Mouse (Mus musculus): ENCODE measurements at regions not wholly inside any gene's neighbourhood (a gene's known extent, or its start where the extent isn't known, plus 50 kb on each side); places are given as distances from the start of the nearest gene placed in this dataset.
A peak's percentile ranks its signal among the peaks of the same experiment; 100 is the strongest.

- H3K9ac ChIP-seq: no peak overlapping the region
- TF ChIP-seq CTCF (IDR thresholded peaks at IDR 0.05; ENCODE audit: low read depth): no peak
- H3K27ac ChIP-seq (ENCODE audit: low read depth): no peak overlapping the region
- peaks cover 4% of the 10 kb centered on the region; the same call in 1 of the 2 replicates for H3K4me1 ChIP-seq (ENCODE audit: insufficient read depth)
- 77% methylated on average over 4 of the region's 4 CpGs for WGBS
- no peak for DNase-seq
- H3K27me3 ChIP-seq (ENCODE audit: insufficient read depth, low read length): no peaks in the 10 kb centered on the region
- H3K4me3 ChIP-seq (ENCODE audit: low read depth, low read length): no peak overlapping the region
- ATAC-seq (ENCODE audit: insufficient read depth): no peak
- H3K9me3 ChIP-seq (ENCODE audit: low read depth, low read length): no peaks in the 10 kb centered on the region
- no peak overlapping the region for H3K4me2 ChIP-seq
- no peaks in the 10 kb centered on the region for H3K36me3 ChIP-seq (ENCODE audit: insufficient read depth)
These were observed 80.3 kb upstream of the Tab2 start for GRCm38 (mm10) chr10:8036293-8036692.

DNA sequence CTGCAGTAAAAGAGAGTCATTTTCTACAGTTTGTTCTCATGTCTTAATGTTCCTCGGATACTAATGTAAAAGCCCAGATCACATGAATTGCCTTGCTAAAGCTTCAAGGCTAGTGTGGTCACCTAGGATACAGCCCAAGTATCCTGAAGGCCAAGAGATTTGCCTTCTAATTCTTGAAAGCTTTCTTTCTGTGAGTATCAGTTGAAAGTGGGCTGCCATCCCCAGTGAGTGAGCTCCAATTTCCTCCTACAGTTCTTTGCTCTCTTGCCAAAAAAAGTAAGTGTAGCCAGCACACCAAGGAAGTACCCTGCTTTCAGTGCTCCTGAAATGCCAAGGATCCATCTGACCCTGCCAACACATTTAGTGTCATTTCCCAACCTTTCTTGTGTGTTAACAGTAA lies 79.3 kb upstream of the Tab2 start:
- Histone ChIP-seq H3K9me3 (ENCODE audit: low read depth, low read length) (no peaks in the 10 kb centered on the region), H3K27ac (ENCODE audit: low read depth) (no peak overlapping the region), H3K9ac (no peak overlapping the region), H3K4me2 (no peak overlapping the region), H3K36me3 (ENCODE audit: insufficient read depth) (no peaks in the 10 kb centered on the region), H3K4me3 (ENCODE audit: low read depth, low read length) (no peak overlapping the region), H3K27me3 (ENCODE audit: insufficient read depth, low read length) (no peaks in the 10 kb centered on the region), H3K4me1 (ENCODE audit: insufficient read depth) (peaks cover 4% of the 10 kb centered on the region; the same call in 1 of the 2 replicates)
- ATAC-seq (ENCODE audit: insufficient read depth) (no peak), DNase-seq (no peak)
- no peak for TF ChIP-seq CTCF (IDR thresholded peaks at IDR 0.05; ENCODE audit: low read depth)
- WGBS: 45% methylated on average over 1 of the region's 1 CpGs

- ATAC-seq (ENCODE audit: insufficient read depth) (no peak), DNase-seq (no peak)
- Histone ChIP-seq H3K9ac (no peak overlapping the region), H3K36me3 (ENCODE audit: insufficient read depth) (no peaks in the 10 kb centered on the region), H3K9me3 (ENCODE audit: low read depth, low read length) (no peaks in the 10 kb centered on the region), H3K4me3 (ENCODE audit: low read depth, low read length) (no peak overlapping the region), H3K4me1 (ENCODE audit: insufficient read depth) (peaks cover 7% of the 10 kb centered on the region; the same call in 1 of the 2 replicates), H3K27me3 (ENCODE audit: insufficient read depth, low read length) (no peaks in the 10 kb centered on the region), H3K27ac (ENCODE audit: low read depth) (no peak overlapping the region), H3K4me2 (no peak overlapping the region)
- TF ChIP-seq CTCF (IDR thresholded peaks at IDR 0.05; ENCODE audit: low read depth): no peak
- 69% methylated on average over 1 of the region's 1 CpGs for WGBS
These were observed 76.2 kb upstream of the Tab2 start for GRCm38 (mm10) chr10:8032203-8032602.

- H3K4me2 ChIP-seq: no peak overlapping the region
- ATAC-seq (ENCODE audit: insufficient read depth): peak; percentile 52; the same call in 1 of the 2 replicates
These were observed 72.8 kb upstream of the Tab2 start for GRCm38 (mm10) chr10:8028840-8029239.

DNA sequence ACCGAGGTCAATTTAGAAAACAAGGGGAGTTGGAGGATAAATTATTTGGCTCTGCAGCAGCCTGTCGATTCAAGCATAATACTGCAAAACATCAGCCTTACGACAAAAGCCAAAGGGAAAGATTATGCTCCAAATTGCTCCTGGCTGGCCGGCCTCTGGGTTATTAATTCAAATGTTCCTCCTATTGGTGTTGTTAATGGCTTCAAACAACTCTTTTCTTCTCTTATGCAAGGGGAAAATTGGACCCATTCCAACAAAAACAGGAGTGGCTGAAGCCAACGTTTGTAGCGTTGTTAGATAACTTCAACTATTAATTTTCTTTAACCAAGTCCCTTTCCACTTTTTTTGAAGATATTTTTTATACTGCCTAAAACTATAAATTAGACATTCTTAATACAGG lies 71.0 kb upstream of the Tab2 start:
- no peaks in the 10 kb centered on the region for H3K9me3 ChIP-seq (ENCODE audit: low read depth, low read length)
- no peak overlapping the region for H3K4me3 ChIP-seq (ENCODE audit: low read depth, low read length)
- peak; percentile 86 for DNase-seq
- WGBS: 19% methylated on average over 6 of the region's 6 CpGs
- no peak for TF ChIP-seq CTCF (IDR thresholded peaks at IDR 0.05; ENCODE audit: low read depth)
- no peak overlapping the region for H3K4me2 ChIP-seq
- no peak overlapping the region for H3K27ac ChIP-seq (ENCODE audit: low read depth)
- peaks cover 7% of the 10 kb centered on the region; the same call in 1 of the 2 replicates for H3K4me1 ChIP-seq (ENCODE audit: insufficient read depth)
- H3K27me3 ChIP-seq (ENCODE audit: insufficient read depth, low read length): no peaks in the 10 kb centered on the region
- H3K9ac ChIP-seq: no peak overlapping the region
- ATAC-seq (ENCODE audit: insufficient read depth): peak; percentile 47; the same call in 1 of the 2 replicates
- no peaks in the 10 kb centered on the region for H3K36me3 ChIP-seq (ENCODE audit: insufficient read depth)

More at GRCm38 (mm10) chr10:8028840-8029239, 72.8 kb upstream of the Tab2 start:
- H3K36me3 ChIP-seq (ENCODE audit: insufficient read depth): no peaks in the 10 kb centered on the region
- 21% methylated on average over 2 of the region's 2 CpGs for WGBS
- no peaks in the 10 kb centered on the region for H3K27me3 ChIP-seq (ENCODE audit: insufficient read depth, low read length)
- no peaks in the 10 kb centered on the region for H3K9me3 ChIP-seq (ENCODE audit: low read depth, low read length)
- H3K4me1 ChIP-seq (ENCODE audit: insufficient read depth): peaks cover 7% of the 10 kb centered on the region; the same call in 1 of the 2 replicates
- no peak for TF ChIP-seq CTCF (IDR thresholded peaks at IDR 0.05; ENCODE audit: low read depth)
- no peak overlapping the region for H3K9ac ChIP-seq
- no peak overlapping the region for H3K27ac ChIP-seq (ENCODE audit: low read depth)
- no peak overlapping the region for H3K4me3 ChIP-seq (ENCODE audit: low read depth, low read length)
- peak; percentile 64 for DNase-seq

- H3K9ac ChIP-seq: no peak overlapping the region
- peaks cover 4% of the 10 kb centered on the region; the same call in 1 of the 2 replicates for H3K4me1 ChIP-seq (ENCODE audit: insufficient read depth)
- H3K4me2 ChIP-seq: no peak overlapping the region
- no peaks in the 10 kb centered on the region for H3K27me3 ChIP-seq (ENCODE audit: insufficient read depth, low read length)
- no peak for TF ChIP-seq CTCF (IDR thresholded peaks at IDR 0.05; ENCODE audit: low read depth)
- no peak overlapping the region for H3K4me3 ChIP-seq (ENCODE audit: low read depth, low read length)
- 92% methylated on average over 2 of the region's 2 CpGs for WGBS
- H3K36me3 ChIP-seq (ENCODE audit: insufficient read depth): no peaks in the 10 kb centered on the region
- ATAC-seq (ENCODE audit: insufficient read depth): no peak
- DNase-seq: no peak
- no peaks in the 10 kb centered on the region for H3K9me3 ChIP-seq (ENCODE audit: low read depth, low read length)
- no peak overlapping the region for H3K27ac ChIP-seq (ENCODE audit: low read depth)
These were observed 67.7 kb upstream of the Tab2 start for GRCm38 (mm10) chr10:8023741-8024140.

- no peak for TF ChIP-seq CTCF (IDR thresholded peaks at IDR 0.05; ENCODE audit: low read depth)
- 50% methylated on average over 1 of the region's 1 CpGs for WGBS
- DNase-seq (peak; percentile 53), ATAC-seq (ENCODE audit: insufficient read depth) (no peak)
- no peaks in the 10 kb centered on the region for H3K9me3 ChIP-seq (ENCODE audit: low read depth, low read length)
- H3K27me3 ChIP-seq (ENCODE audit: insufficient read depth, low read length): no peaks in the 10 kb centered on the region
- no peak overlapping the region for H3K9ac ChIP-seq
- no peak overlapping the region for H3K27ac ChIP-seq (ENCODE audit: low read depth)
- H3K36me3 ChIP-seq (ENCODE audit: insufficient read depth): no peaks in the 10 kb centered on the region
- H3K4me1 ChIP-seq (ENCODE audit: insufficient read depth): no peaks in the 10 kb centered on the region
- H3K4me2 ChIP-seq: no peak overlapping the region
- H3K4me3 ChIP-seq (ENCODE audit: low read depth, low read length): no peak overlapping the region
These were observed 65.9 kb upstream of the Tab2 start for GRCm38 (mm10) chr10:8021971-8022370.

Measured in lung, embryonic 14.5 days (tissue).